Mouse (Mus musculus): ENCODE data around the gene Cnst.

The Cnst gene

GRCm38 (mm10) chr1:179545768-179546550 is at the start of gene Cnst, which contains the start of gene Tfb2m:
Gene Cnst, plus strand, starts transcription at chr1:179546370.
Gene Tfb2m, minus strand, starts transcription at chr1:179546267.
- peak; percentile 99 for DNase-seq

GRCm38 (mm10) chr1:179499257-179499656 is 46.9 kb upstream of the Cnst start:
- DNase-seq: no peak

GRCm38 (mm10) chr1:179502565-179502964 is 43.6 kb upstream of the Cnst start:
- DNase-seq: peak; percentile 51

- DNase-seq: peak; percentile 59
Measured at GRCm38 (mm10) chr1:179506530-179507315, 39.4 kb upstream of the Cnst start.

- DNase-seq: no peak
Measured at GRCm38 (mm10) chr1:179510546-179511340, 35.4 kb upstream of the Cnst start.

- no peak for DNase-seq
Measured at GRCm38 (mm10) chr1:179511895-179512294, 34.3 kb upstream of the Cnst start.

GRCm38 (mm10) chr1:179516941-179517712 is 29.0 kb upstream of the Cnst start:
- DNase-seq: peak; percentile 51

GRCm38 (mm10) chr1:179517713-179518465 is 28.3 kb upstream of the Cnst start, which contains the start of gene Smyd3:
Gene Smyd3, minus strand, starts transcription at chr1:179518041.
- DNase-seq: peak; percentile 90

- no peak for DNase-seq
Measured at GRCm38 (mm10) chr1:179519901-179520300, 26.3 kb upstream of the Cnst start.

- DNase-seq: no peak
Measured at GRCm38 (mm10) chr1:179539054-179539453, 7.1 kb upstream of the Cnst start.

- no peak for DNase-seq
Measured at GRCm38 (mm10) chr1:179539887-179540286, 6.3 kb upstream of the Cnst start.

GRCm38 (mm10) chr1:179541502-179541901 is 4.7 kb upstream of the Cnst start:
- DNase-seq: peak; percentile 22

- no peak for DNase-seq
Measured at GRCm38 (mm10) chr1:179546551-179546917, 364 bp downstream of the Cnst start.

GRCm38 (mm10) chr1:179547176-179547575 is 1.0 kb downstream of the Cnst start:
- peak; percentile 8 for DNase-seq

GRCm38 (mm10) chr1:179548220-179548619 is 2.0 kb downstream of the Cnst start:
- peak; percentile 6 for DNase-seq

GRCm38 (mm10) chr1:179548996-179549752 is 3.0 kb downstream of the Cnst start:
- no peak for DNase-seq

- no peak for DNase-seq
Measured at GRCm38 (mm10) chr1:179551336-179551735, 5.2 kb downstream of the Cnst start.

GRCm38 (mm10) chr1:179551921-179552320 is 5.8 kb downstream of the Cnst start:
- DNase-seq: no peak

- DNase-seq: no peak
Measured at GRCm38 (mm10) chr1:179552751-179553150, 6.6 kb downstream of the Cnst start.

GRCm38 (mm10) chr1:179553197-179553948 is 7.2 kb downstream of the Cnst start:
- DNase-seq: peak; percentile 17

Measured in retina, postnatal 1 day (tissue).